Mouse (Mus musculus): ENCODE data around the gene Gm1673.
"Not testable (repeated sequence)": the region's sequence is repeated elsewhere in the genome, so short reads cannot be mapped to it uniquely, and the experiment has no call there.

Gm1673 gene

DNA sequence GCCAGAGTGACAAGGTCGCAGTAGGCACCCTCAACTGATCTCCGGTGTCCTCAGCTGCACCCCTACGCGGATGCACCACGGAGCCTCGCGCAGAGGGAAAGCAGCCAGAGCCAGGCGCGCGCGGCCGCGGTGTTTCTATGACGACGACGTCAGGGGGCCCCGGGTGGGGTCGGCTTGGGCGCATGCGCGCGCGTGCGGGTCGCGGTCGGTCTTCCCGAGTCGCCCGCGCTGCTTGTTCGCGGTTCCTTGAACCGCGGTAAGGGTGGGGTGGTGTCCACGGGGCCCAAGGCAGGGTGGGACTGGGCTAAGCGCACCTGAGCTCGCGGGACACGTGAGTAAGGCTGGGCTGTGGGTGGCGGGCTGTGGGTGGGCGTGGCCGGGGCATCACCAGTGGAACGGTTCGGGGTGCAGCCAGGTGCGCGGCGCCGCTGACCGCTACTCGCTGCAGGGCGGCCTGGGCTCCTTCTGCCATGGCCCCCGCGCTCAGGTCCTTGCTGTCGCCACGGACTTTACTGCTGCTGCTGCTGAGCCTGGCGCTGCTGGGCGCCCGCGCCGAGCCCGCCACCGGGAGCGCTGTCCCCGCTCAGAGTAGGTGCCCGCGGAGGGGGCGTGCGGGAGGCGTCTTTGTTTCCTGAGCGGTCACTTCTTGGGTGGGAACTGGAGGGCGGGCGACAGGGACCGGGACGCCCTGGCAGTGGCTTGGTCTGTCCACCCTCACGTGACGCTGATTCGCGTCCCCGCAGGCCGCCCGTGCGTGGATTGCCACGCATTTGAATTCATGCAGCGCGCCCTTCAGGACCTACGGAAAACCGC lies at the start of gene Gm1673:
Gene Gm1673, plus strand, starts transcription at position 125 of the 813 bp plus-strand sequence.
- DNase-seq (ENCODE audit: low read depth, low spot score) = peak; percentile 65

DNA sequence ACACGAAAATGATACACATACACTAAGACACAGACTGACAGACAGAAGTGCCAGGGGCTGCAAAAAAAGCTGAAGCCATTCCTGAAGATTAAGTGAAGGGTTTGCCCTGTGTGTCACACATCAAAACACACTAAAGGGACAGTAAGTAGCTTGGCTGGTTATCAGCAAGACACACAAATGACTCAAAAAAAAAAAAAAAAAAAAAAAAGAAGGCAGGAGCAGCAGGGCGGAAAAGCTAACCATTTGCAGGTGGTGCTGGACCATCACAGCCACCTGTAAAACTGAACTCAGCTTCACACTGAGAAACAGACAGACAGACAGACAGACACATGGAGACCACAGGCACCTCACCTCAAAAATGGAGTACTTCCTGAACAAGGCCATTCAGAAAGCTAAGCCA lies 49.2 kb upstream of the Gm1673 start:
- no peak for DNase-seq (ENCODE audit: low read depth, low spot score)

DNA sequence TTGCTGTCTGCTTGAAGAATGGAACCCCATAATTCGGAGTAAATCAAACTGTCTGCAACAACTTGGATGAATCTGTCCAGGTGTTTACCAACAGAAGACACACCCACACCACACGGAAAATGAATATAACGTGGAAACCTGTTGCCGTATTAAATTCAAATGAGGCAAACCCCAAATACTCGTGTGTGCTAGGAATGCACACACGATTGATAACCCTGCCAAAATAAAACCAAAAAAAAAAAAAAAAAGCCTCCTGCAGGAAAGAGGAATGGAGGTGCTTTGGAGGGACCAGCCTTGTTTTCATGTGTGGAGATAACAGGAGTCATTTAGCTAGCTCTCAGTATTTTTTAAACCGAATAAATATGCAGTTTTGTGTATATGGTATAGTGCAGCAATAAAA lies 48.4 kb upstream of the Gm1673 start:
- no peak for DNase-seq (ENCODE audit: low read depth, low spot score)

DNA sequence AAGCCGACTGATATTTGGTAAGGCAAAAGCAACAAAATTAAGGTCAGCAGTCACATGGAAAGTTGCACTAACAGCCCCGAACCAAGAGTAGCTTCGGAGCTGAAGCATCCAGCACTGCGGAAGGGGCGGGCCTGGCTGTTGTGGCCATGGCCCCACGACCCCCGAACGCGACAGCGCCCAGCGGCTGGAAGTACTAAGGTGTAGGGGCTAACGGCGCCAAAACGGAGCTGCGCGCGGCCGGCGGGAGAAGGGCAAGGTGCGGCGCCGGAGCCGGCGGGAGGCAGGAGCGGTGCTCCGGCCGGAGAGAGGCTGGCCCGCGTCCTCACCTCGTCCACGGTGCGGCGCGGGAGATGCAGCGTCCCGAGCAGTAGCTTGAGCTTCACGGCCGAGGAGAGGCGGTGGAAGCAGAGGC lies 47.5 kb upstream of the Gm1673 start:
- DNase-seq (ENCODE audit: low read depth, low spot score) = no peak

DNA sequence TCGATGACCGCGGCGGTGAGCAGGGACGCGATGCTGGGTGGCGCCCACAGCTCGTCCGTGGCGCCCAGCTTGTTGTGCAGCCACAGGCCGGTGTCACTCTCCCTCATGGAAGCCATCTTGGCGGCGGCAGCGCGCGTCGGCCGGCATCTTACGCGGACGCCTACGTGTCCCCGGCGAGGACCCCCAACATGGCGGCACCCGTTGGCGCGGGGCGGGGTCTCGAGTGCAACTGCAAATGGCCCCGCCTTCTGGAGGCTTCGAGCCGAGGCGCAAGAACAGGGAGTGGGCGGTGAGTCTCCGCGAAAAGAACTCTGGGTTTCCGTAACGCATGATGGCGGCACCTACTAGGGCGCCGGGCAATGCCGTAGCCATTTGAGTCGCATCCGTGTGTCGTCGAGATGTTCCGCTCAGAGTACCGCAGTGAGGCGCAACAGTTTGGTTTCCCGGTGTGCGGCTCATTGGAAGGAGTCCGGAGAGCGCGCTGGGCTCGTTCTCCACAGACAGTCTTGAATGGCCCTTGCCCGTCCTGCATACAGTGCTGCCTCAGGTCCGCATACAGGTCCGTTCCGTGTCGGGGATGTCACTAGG lies 47.0 kb upstream of the Gm1673 start, which contains the start of gene Nelfa:
Gene Nelfa, minus strand, starts transcription at position 294 of the 588 bp plus-strand sequence.
- DNase-seq (ENCODE audit: low read depth, low spot score) = peak; percentile 99

DNA sequence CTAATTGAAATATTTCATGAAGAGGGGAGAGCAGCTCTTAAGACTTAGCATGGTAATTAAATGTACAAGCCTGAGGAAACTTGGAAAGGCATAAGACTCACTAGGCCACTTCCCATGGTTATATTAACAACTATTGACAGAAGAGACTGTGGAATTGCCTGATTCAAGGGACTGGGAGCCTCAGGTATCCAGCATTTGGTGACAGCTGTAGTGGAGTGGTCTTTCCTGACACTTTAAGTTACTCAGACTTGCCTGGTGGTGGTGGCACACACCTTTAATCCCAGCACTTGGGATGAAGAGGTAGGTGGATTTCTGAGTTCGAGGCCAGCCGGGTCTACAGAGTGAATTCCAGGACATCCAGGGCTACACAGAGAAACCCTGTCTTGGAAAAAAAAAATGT lies 46.0 kb upstream of the Gm1673 start:
- DNase-seq (ENCODE audit: low read depth, low spot score) = no peak

DNA sequence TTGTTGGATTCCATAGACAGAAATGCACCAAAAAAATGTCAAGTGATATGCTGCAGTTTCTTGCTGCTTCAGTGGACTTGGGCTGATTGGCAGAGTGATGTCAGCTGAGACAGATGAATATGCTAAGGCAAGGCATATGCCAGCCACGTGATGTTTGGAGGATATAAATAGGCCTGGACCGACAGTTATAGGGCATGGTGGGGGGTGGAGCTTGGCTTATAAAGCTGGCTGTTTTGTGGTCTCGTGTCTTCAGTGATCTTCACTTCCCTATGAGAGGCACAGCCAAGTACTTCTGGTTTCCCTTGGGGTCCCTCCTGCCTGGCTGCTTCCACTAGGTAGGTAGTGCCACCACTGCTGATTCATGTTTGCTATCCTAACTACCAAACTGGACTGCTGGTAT lies 44.8 kb upstream of the Gm1673 start:
- DNase-seq (ENCODE audit: low read depth, low spot score) = no peak

DNA sequence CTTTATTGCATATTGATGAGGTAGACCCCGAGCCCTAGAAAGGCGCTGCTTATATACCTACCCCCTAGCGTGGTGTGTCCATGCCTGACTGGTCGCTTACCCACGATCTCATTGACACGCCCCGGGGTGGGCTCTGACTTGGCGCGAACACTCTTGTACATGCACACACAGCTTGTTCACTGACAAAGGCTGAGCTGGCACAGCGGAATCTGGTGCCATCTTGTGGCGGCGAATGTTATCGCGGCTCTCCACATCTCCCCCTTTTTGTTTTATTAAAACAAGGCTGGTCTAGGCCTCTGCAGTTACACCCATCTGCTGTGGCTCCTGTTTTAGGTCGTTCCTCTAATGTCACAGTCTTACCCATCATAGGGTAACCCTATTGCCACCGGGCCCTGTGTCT lies 36.2 kb upstream of the Gm1673 start:
- DNase-seq (ENCODE audit: low read depth, low spot score) = not testable (repeated sequence)

DNA sequence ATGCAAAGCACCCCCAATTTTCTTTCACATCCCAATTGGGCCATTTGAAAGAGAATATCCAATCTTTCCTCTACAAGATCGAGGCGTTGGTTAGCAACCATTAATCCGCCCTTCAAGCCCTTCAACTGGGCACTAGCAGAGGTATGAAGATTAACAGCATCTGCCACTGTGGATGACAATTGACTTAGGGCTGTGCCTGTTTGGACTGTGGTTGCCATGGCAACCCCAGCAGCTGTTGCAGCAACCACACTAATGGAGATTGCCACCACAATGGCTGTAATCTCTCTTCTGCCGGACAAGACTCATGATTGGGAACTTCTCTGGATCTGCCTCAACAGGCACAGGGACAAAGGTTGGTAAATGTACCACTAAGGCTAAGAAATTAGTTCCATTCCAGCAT lies 34.9 kb upstream of the Gm1673 start:
- no peak for DNase-seq (ENCODE audit: low read depth, low spot score)

DNA sequence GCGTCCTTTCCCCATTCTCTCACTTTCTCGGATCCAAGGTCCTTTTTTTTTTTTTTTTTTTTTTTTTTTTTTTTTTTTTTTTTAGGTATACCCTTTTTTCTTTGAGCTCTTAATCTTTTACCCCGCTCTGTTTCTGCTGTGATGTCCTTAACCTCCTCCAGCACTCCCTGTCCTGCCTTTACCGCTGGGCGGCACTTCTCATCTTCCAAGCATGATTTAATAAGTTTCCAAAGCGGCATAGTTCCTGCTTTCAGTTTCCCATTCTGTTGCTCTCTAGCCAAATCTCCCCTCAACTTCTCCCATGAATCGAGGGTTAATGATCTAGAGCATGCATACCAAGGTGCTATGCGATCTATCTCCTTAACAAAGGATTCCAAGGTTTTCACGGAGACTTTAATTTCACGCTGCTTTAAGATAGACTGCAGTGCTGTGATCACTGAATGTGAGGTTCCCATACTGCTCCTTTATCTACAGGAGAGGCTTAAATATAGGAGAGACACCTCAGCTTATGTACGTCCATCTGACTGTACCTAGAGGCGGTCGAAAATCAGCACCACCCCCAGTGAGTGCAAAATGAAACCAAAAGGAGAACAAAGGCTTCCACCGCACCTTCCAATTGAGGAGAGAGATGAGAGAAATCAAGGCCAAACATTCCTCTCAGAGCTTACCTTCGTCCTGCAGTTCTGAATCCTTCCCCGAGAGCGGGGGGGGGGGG lies 29.6 kb upstream of the Gm1673 start:
- DNase-seq (ENCODE audit: low read depth, low spot score) = no peak

DNA sequence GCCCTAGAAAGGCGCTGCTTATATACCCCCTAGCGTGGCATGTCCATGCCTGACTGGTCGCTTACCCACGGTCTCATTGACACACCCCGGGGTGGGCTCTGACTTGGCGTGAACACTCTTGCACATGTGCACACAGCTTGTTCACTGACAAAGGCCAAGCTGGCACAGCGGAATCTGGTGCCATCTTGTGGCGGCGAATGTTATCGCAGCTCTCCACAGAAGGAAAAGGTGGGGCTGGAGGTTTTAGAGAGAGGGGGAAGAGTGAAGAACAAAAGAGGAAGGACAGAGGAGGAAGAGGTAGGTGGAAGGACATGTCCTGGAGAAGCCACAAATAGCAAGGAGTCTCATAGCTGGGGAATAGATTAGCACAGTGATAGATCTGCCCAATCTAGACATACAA lies 28.9 kb upstream of the Gm1673 start:
- peak; percentile 66 for DNase-seq (ENCODE audit: low read depth, low spot score)

DNA sequence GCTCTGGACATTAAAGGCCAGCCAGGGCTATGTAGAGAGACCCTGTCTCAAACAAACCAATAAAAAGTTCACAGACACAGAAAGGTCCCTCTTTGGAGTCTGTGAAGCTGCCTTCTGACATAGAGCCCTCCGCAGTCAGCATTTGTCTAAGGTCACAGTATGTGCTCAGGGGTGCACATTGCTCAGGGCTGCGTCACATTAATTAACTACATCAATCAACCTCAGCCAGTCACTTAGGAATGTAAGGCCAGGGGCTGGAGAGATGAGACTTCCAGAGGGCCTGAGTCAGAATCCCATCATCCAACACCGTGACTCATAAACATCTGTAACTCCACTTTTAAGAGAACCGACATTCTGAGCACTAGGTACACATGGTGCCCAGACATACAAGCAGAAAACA lies 27.4 kb upstream of the Gm1673 start:
- DNase-seq (ENCODE audit: low read depth, low spot score) = no peak

DNA sequence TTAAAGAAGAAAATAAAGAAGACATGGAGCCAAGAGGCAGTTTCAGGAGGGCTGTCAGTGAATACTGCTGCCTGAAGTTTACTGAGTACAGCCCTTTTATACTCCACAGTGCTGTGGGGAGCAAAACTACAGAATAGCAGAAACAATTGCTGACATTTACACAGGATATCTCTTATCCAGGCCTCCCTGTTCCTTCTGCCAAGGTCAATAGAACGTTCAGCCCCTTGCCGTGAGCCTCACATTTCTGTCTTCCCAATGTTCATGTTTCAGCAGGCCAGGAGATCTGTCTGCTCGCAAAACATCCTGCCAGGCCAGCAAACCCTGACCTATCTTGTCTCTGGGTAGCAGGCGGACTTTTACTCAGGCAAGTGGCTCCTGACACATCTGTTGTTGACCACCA lies 23.9 kb upstream of the Gm1673 start:
- no peak for DNase-seq (ENCODE audit: low read depth, low spot score)

DNA sequence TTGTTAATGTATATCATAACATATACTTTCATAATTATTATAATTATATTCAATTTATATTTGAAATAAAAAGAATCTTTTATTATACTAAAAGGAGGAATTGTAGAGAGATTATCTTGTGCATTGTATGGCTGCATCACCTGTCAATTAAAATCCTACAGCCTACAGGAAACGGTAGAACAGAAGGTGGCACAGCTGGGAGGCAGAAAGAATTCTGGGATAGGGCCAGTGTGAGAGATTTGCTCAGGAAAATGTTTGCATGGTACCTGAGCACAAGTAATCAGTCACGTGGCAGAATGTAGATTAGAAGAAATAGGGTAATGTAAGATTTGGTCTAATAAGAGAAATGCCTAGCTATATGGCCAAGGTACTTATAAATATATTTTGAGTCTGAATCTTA lies 8.5 kb upstream of the Gm1673 start:
- no peak for DNase-seq (ENCODE audit: low read depth, low spot score)

DNA sequence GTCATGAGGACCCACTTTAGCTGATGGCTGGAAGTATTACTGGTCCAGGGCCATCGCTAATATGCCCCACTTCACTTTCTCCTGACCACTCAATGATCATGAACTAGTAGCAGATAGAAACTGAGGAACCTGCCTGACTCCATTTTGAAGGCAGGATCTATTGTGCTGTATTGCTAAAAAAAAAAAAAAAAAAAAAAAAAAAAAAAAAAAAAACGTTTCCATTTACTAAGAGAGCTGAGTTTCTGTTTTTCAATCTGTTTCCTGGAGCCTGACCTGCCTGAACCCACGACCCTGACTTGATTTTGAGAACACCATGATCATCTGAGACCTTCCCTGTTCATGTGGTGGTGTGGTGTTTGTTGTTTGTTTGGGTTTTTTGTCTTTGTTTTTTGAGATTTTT lies 7.0 kb upstream of the Gm1673 start:
- no peak for DNase-seq (ENCODE audit: low read depth, low spot score)

DNA sequence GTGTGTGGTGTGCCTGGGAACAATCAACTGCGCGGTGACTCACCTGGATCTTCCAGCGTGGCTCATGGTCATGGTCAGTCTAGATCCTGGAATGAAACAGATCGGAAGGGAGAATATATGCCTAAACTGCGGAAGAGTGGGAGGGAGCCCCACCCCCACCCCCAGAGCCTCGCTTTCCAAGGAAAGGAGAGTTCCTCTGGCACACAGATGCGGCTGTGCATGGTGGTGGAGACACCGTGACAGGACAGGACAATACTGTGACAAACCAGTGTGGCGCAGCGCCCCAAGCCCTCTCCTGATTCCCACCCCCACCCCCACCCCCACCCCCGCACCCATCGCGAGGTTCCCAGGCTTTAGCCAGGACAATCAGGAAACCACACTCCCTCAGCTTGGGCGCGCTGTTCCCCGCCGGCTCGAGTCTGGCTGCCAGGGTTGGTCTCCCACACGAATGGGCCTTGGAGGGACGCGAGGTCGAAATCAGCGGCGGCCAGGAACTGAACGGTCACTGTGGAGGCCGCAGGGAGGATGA lies 438 bp upstream of the Gm1673 start:
- DNase-seq (ENCODE audit: low read depth, low spot score) = no peak

DNA sequence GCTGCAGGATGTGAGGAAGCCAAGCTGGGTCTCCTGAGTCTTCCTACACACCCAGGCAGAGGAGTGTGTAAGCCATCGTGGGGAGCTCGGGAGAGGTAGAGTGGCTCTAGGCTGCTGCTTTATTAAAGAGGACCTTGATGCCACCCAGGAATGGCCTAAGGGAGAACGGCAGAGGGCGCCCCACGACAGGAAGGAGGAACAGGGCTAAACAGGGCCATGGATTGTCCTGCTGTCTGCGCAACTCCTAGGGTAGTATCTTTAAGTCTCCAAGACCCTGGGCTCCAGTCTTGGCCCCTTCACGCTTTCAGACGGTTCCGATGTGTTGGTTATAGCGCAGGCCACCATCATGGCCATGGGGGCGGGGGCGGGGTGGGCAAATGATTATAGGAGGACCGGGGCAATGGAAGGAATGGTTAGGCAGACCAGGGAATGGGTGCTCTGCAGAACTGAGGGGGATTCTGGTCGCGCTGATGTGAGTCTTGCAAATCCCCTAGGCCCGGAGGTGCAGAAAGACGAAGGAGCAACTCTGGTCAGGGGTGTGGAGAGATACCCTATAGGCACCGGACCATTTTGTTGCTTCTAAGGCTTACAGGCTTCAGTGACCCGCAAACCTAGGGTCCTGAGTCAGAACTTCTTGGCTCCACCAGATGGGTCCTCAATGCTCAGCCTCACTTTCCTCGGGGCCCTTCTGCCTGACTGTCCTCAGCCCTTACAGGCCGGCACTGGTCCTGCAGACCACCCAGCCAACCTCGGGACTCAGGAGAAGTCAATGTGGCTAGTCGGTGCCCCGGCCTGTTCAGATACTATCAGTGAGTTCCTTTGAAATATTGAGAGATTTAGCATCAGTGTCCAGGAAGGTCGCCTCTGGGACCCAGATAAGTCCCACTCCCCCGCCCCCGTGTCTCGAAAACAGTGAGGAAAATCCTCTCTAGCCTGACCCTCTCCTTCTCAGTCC lies 11.7 kb downstream of the Gm1673 start:
- DNase-seq (ENCODE audit: low read depth, low spot score) = no peak

DNA sequence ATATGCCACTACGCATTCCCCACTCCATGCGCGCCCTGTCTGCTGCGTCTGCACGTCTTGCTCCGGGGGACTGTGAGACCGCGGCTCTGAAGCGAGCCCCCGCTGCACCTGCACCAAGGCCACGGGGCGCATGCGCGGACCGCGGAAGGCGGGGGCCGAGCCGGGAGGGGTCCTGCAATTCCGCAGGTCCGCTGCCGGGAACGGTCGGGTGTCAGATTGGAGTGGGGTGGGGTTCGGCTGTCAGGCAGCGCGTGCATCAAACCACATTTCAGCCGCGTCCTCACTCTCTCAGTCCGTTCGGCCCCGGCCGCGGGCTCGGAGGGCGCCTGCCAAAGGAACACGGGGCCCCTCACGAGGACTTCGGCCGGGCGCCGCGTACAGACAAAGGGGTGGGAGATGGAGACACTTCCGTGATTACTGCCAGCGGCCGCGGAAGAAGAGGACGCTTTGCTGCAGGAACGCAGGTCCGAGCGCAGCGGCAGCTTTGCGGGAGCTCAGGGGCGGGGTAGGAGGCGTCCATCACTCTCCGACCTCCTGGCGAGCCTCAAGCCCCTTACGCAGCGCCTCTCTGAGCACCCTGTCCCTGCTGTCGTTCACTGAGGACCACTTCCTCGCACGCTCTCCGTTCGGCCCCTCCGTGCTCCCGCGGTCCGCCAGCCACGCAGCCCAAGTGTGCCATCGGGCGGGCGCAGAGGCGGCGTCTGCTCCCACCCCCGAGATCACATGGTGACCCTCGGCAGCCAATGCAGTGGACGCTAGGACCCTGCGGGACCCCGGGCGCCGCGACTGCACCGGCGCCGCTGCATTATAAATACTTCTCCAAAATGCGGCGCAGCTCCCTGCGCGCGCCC lies 12.8 kb downstream of the Gm1673 start, which contains the start of gene Nat8l:
Gene Nat8l, plus strand, starts transcription at position 142 of the 851 bp plus-strand sequence.
- DNase-seq (ENCODE audit: low read depth, low spot score) = peak; percentile 87

DNA sequence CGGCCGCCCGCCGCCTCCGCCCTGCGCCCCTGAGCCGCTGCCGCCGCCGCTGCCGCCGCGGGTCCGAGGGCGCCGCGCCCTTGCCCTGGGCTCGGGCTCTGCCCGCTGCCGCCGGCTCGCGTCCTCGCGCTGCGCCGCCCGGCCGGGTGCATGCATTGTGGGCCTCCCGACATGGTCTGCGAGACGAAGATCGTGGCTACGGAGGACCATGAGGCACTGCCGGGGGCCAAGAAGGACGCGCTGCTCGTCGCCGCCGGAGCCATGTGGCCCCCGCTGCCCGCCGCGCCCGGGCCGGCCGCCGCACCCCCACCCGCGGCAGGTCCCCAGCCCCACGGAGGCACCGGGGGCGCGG lies 13.4 kb downstream of the Gm1673 start:
- no peak for DNase-seq (ENCODE audit: low read depth, low spot score)

DNA sequence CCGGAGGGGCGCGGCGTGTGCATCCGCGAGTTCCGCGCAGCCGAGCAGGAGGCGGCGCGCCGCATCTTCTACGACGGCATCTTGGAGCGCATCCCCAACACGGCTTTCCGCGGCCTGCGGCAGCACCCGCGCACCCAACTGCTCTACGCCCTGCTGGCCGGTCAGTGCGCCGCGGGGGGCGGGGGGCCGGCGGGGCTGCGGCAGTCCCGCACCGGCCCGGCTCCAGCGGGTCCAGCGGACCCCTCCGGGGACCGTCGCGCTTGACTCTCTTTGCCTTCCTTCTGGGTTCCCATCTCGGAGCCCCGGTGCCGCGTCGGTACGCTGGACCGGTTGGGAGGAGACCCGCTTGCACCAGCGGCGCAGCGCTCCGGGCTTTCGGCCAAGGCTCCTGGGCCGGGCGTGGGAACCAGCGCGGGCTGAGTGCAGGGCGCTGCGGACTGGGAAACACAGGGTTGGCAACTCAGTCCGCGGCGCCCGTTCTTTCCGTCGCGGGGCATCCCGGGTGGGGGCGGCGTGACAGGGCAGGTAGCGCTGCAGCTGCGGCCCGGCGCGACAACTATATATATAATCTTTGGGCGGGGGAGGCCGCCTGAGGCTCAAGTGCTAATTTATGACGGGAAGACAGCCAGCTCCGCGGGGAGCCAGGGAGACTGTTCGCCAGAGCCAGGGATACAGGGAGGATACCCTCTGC lies 14.0 kb downstream of the Gm1673 start:
- peak; percentile 59 for DNase-seq (ENCODE audit: low read depth, low spot score)

Data from telencephalon, adult 2 months (tissue).